Mouse (Mus musculus) lung, postnatal 14 days (tissue): ENCODE measurements around the gene Bach2.

Experiments used
- DNase-seq: peaks from one replicate; pipeline ENCODE4 v3.0.0; 2021

The Bach2 gene

GRCm38 (mm10) chr4:32334765-32335164, 96.2 kb downstream of the Bach2 start:
- DNase-seq: no peak

GRCm38 (mm10) chr4:32335659-32336058, 97.1 kb downstream of the Bach2 start:
- no peak for DNase-seq

GRCm38 (mm10) chr4:32336642-32337041, 98.0 kb downstream of the Bach2 start:
- DNase-seq: no peak

- peak; percentile 85 for DNase-seq
Observed at GRCm38 (mm10) chr4:32337638-32338037, 99.0 kb downstream of the Bach2 start.

GRCm38 (mm10) chr4:32338451-32338850, 99.8 kb downstream of the Bach2 start:
- no peak for DNase-seq

- DNase-seq: no peak
Observed at GRCm38 (mm10) chr4:32340844-32341243, 102.2 kb downstream of the Bach2 start.

GRCm38 (mm10) chr4:32342269-32342668, 103.7 kb downstream of the Bach2 start:
- DNase-seq: no peak

- DNase-seq: no peak
Observed at GRCm38 (mm10) chr4:32343256-32344165, 104.9 kb downstream of the Bach2 start.

GRCm38 (mm10) chr4:32344276-32344675, 105.7 kb downstream of the Bach2 start:
- DNase-seq: no peak

GRCm38 (mm10) chr4:32347202-32347601, 108.6 kb downstream of the Bach2 start:
- DNase-seq: no peak

GRCm38 (mm10) chr4:32347711-32348110, 109.1 kb downstream of the Bach2 start:
- DNase-seq: no peak

- no peak for DNase-seq
Observed at GRCm38 (mm10) chr4:32349361-32349760, 110.8 kb downstream of the Bach2 start.

- no peak for DNase-seq
Observed at GRCm38 (mm10) chr4:32351236-32351635, 112.6 kb downstream of the Bach2 start.

GRCm38 (mm10) chr4:32351661-32352246, 113.2 kb downstream of the Bach2 start:
- no peak for DNase-seq

- no peak for DNase-seq
Observed at GRCm38 (mm10) chr4:32352442-32352841, 113.8 kb downstream of the Bach2 start.

- no peak for DNase-seq
Observed at GRCm38 (mm10) chr4:32352842-32353241, 114.2 kb downstream of the Bach2 start.

- no peak for DNase-seq
Observed at GRCm38 (mm10) chr4:32355935-32356617, 117.5 kb downstream of the Bach2 start.

- no peak for DNase-seq
Observed at GRCm38 (mm10) chr4:32357996-32358600, 119.5 kb downstream of the Bach2 start.

- DNase-seq: no peak
Observed at GRCm38 (mm10) chr4:32358602-32359464, 120.2 kb downstream of the Bach2 start.

GRCm38 (mm10) chr4:32359634-32360033, 121.0 kb downstream of the Bach2 start:
- DNase-seq: no peak

- DNase-seq: no peak
Observed at GRCm38 (mm10) chr4:32360496-32360895, 121.9 kb downstream of the Bach2 start.

GRCm38 (mm10) chr4:32363488-32363984, 124.9 kb downstream of the Bach2 start:
- peak; percentile 55 for DNase-seq
